Mouse (Mus musculus): ENCODE measurements around the gene Tspan10. TPM values are rescaled to one million over a fixed set of nuclear protein-coding genes. Genes with fewer than 3 reads are reported as not detected.

Tspan10 gene
- polyA plus RNA-seq, 1 experiment from 2014 or later = not detected

- H3K9me3 ChIP-seq (ENCODE audit: control insufficient read depth, low read length) = no peaks in the 10 kb centered on the region
- H3K9ac ChIP-seq (ENCODE audit: low read length) = peak overlapping the region; percentile 81
- DNase-seq (ENCODE audit: low spot score) (peak; percentile 44), ATAC-seq (ENCODE audit: insufficient number of reproducible peaks, low FRiP score, low TSS enrichment, low read depth) (no peak)
- H3K36me3 ChIP-seq (ENCODE audit: control insufficient read depth, insufficient read depth, low read length) = peaks cover 25% of the 10 kb centered on the region; the same call in 1 of the 2 replicates
- peak overlapping the region; percentile 92 for H3K4me2 ChIP-seq (ENCODE audit: low read depth, severe bottlenecking)
- peak overlapping the region; percentile 96 for H3K4me3 ChIP-seq (ENCODE audit: low read depth, low read length)
- H3K27me3 ChIP-seq (ENCODE audit: control insufficient read depth, insufficient read depth, low read length) = no peaks in the 10 kb centered on the region
- peaks cover 20% of the 10 kb centered on the region for H3K4me1 ChIP-seq (ENCODE audit: control insufficient read depth, insufficient read depth, low read length)
- 28% methylated on average over 3 of the region's 3 CpGs for WGBS
- no peak overlapping the region for H3K27ac ChIP-seq (replicated peaks; ENCODE audit: low read depth, low read length)
Observed at GRCm38 (mm10) chr11:120492878-120493203, 50.4 kb downstream of the Tspan10 start.

- Histone ChIP-seq H3K4me1 (ENCODE audit: control insufficient read depth, insufficient read depth, low read length) (peaks cover 20% of the 10 kb centered on the region), H3K27ac (replicated peaks; ENCODE audit: low read depth, low read length) (no peak overlapping the region), H3K9me3 (ENCODE audit: control insufficient read depth, low read length) (no peaks in the 10 kb centered on the region), H3K4me3 (ENCODE audit: low read depth, low read length) (peak overlapping the region; percentile 96; the same call in 1 of the 2 replicates), H3K4me2 (ENCODE audit: low read depth, severe bottlenecking) (peak overlapping the region; percentile 92), H3K27me3 (ENCODE audit: control insufficient read depth, insufficient read depth, low read length) (no peaks in the 10 kb centered on the region), H3K9ac (ENCODE audit: low read length) (peak overlapping the region; percentile 81; the same call in 1 of the 2 replicates), H3K36me3 (ENCODE audit: control insufficient read depth, insufficient read depth, low read length) (peaks cover 25% of the 10 kb centered on the region; the same call in 1 of the 2 replicates)
- DNase-seq (ENCODE audit: low spot score) (no peak), ATAC-seq (ENCODE audit: insufficient number of reproducible peaks, low FRiP score, low TSS enrichment, low read depth) (no peak)
- 64% methylated on average over 3 of the region's 3 CpGs for WGBS
Observed at GRCm38 (mm10) chr11:120493351-120493750, 50.9 kb downstream of the Tspan10 start.

GRCm38 (mm10) chr11:120493911-120494310 is 51.5 kb downstream of the Tspan10 start:
- 85% methylated on average over 3 of the region's 3 CpGs for WGBS
- Histone ChIP-seq H3K4me1 (ENCODE audit: control insufficient read depth, insufficient read depth, low read length) (peaks cover 20% of the 10 kb centered on the region), H3K4me3 (ENCODE audit: low read depth, low read length) (no peak overlapping the region)

More at GRCm38 (mm10) chr11:120493911-120494310, 51.5 kb downstream of the Tspan10 start:
- DNase-seq (ENCODE audit: low spot score) = no peak
- Histone ChIP-seq H3K27me3 (ENCODE audit: control insufficient read depth, insufficient read depth, low read length) (no peaks in the 10 kb centered on the region), H3K9ac (ENCODE audit: low read length) (no peak overlapping the region), H3K4me2 (ENCODE audit: low read depth, severe bottlenecking) (no peak overlapping the region), H3K27ac (replicated peaks; ENCODE audit: low read depth, low read length) (no peak overlapping the region), H3K36me3 (ENCODE audit: control insufficient read depth, insufficient read depth, low read length) (peaks cover 27% of the 10 kb centered on the region; the same call in 1 of the 2 replicates), H3K9me3 (ENCODE audit: control insufficient read depth, low read length) (no peaks in the 10 kb centered on the region)
- no peak for ATAC-seq (ENCODE audit: insufficient number of reproducible peaks, low FRiP score, low TSS enrichment, low read depth)

Other genes starting within 250 kb of the Tspan10 start
- gene Bahcc1, start 209.7 kb upstream of the Tspan10 start, polyA plus RNA-seq (2014; fragmentation: Nextera tagmentation; extraction: Ambion mirVana) = 24.9 and 27.6 TPM in 2 replicates
- gene Actg1, start 94.1 kb upstream of the Tspan10 start, polyA plus RNA-seq (2014; fragmentation: Nextera tagmentation; extraction: Ambion mirVana) = 2,996 and 3,123 TPM in 2 replicates
- gene Fscn2, start 81.1 kb upstream of the Tspan10 start, polyA plus RNA-seq (2014; fragmentation: Nextera tagmentation; extraction: Ambion mirVana) = 0.21 and 0.47 TPM in 2 replicates
- gene Faap100, start 63.9 kb upstream of the Tspan10 start, polyA plus RNA-seq (2014; fragmentation: Nextera tagmentation; extraction: Ambion mirVana) = 30.4 and 33.1 TPM in 2 replicates
- 47.1 and 51.1 TPM in 2 replicates for gene Nploc4, start 4.9 kb upstream of the Tspan10 start, polyA plus RNA-seq (2014; fragmentation: Nextera tagmentation; extraction: Ambion mirVana)
- gene Pde6g, start 10.9 kb downstream of the Tspan10 start, polyA plus RNA-seq (2014; fragmentation: Nextera tagmentation; extraction: Ambion mirVana) = 0.19 TPM in 1 of 2 replicates, not detected in the other
- 11.5 and 11.9 TPM in 2 replicates for gene Oxld1, start 15.4 kb downstream of the Tspan10 start, polyA plus RNA-seq (2014; fragmentation: Nextera tagmentation; extraction: Ambion mirVana)
- 32.6 and 36.4 TPM in 2 replicates for gene Ccdc137, start 15.5 kb downstream of the Tspan10 start, polyA plus RNA-seq (2014; fragmentation: Nextera tagmentation; extraction: Ambion mirVana)
- gene Arl16, start 25.0 kb downstream of the Tspan10 start, polyA plus RNA-seq (2014; fragmentation: Nextera tagmentation; extraction: Ambion mirVana) = 56.6 and 58.3 TPM in 2 replicates
- gene Mrpl12, start 42.0 kb downstream of the Tspan10 start, polyA plus RNA-seq (2014; fragmentation: Nextera tagmentation; extraction: Ambion mirVana) = 166 and 177 TPM in 2 replicates
- gene Slc25a10, start 49.2 kb downstream of the Tspan10 start, polyA plus RNA-seq (2014; fragmentation: Nextera tagmentation; extraction: Ambion mirVana) = 57.8 and 58.5 TPM in 2 replicates
- gene Gcgr, start 88.1 kb downstream of the Tspan10 start, polyA plus RNA-seq (2014; fragmentation: Nextera tagmentation; extraction: Ambion mirVana) = 0.71 and 1.8 TPM in 2 replicates
- 234 and 252 TPM in 2 replicates for gene Mcrip1, start 107.1 kb downstream of the Tspan10 start, polyA plus RNA-seq (2014; fragmentation: Nextera tagmentation; extraction: Ambion mirVana)
- gene Ppp1r27, start 108.5 kb downstream of the Tspan10 start, polyA plus RNA-seq (2014; fragmentation: Nextera tagmentation; extraction: Ambion mirVana) = 0.47 and 0.85 TPM in 2 replicates
- gene P4hb, start 130.6 kb downstream of the Tspan10 start, polyA plus RNA-seq (2014; fragmentation: Nextera tagmentation; extraction: Ambion mirVana) = 640 and 656 TPM in 2 replicates
- gene Arhgdia, start 139.0 kb downstream of the Tspan10 start, polyA plus RNA-seq (2014; fragmentation: Nextera tagmentation; extraction: Ambion mirVana) = 593 and 597 TPM in 2 replicates
- gene Alyref, start 155.7 kb downstream of the Tspan10 start, polyA plus RNA-seq (2014; fragmentation: Nextera tagmentation; extraction: Ambion mirVana) = 810 and 850 TPM in 2 replicates
- 214 and 223 TPM in 2 replicates for gene Anapc11, start 155.8 kb downstream of the Tspan10 start, polyA plus RNA-seq (2014; fragmentation: Nextera tagmentation; extraction: Ambion mirVana)
- 1.4 TPM in 1 of 2 replicates, not detected in the other for gene Npb, start 165.8 kb downstream of the Tspan10 start, polyA plus RNA-seq (2014; fragmentation: Nextera tagmentation; extraction: Ambion mirVana)
- gene Pcyt2, start 175.3 kb downstream of the Tspan10 start, polyA plus RNA-seq (2014; fragmentation: Nextera tagmentation; extraction: Ambion mirVana) = 105 and 111 TPM in 2 replicates
- 24.6 TPM in 2 replicates for gene Sirt7, start 182.6 kb downstream of the Tspan10 start, polyA plus RNA-seq (2014; fragmentation: Nextera tagmentation; extraction: Ambion mirVana)
- gene Mafg, start 191.0 kb downstream of the Tspan10 start, polyA plus RNA-seq (2014; fragmentation: Nextera tagmentation; extraction: Ambion mirVana) = 22.6 and 24.2 TPM in 2 replicates
- gene Pycr1, start 201.1 kb downstream of the Tspan10 start, polyA plus RNA-seq (2014; fragmentation: Nextera tagmentation; extraction: Ambion mirVana) = 33.3 and 34.2 TPM in 2 replicates
- gene Myadml2, start 205.5 kb downstream of the Tspan10 start, polyA plus RNA-seq (2014; fragmentation: Nextera tagmentation; extraction: Ambion mirVana) = not detected in 2 replicates
- gene Notum, start 218.5 kb downstream of the Tspan10 start, polyA plus RNA-seq (2014; fragmentation: Nextera tagmentation; extraction: Ambion mirVana) = 6.6 and 7.5 TPM in 2 replicates
- gene Aspscr1, start 230.3 kb downstream of the Tspan10 start, polyA plus RNA-seq (2014; fragmentation: Nextera tagmentation; extraction: Ambion mirVana) = 122 and 128 TPM in 2 replicates

Measured in limb, embryonic 11.5 days (tissue).